Comparison of ENCODE assay signal across 8 mouse cellular contexts in the genomic region with DNA sequence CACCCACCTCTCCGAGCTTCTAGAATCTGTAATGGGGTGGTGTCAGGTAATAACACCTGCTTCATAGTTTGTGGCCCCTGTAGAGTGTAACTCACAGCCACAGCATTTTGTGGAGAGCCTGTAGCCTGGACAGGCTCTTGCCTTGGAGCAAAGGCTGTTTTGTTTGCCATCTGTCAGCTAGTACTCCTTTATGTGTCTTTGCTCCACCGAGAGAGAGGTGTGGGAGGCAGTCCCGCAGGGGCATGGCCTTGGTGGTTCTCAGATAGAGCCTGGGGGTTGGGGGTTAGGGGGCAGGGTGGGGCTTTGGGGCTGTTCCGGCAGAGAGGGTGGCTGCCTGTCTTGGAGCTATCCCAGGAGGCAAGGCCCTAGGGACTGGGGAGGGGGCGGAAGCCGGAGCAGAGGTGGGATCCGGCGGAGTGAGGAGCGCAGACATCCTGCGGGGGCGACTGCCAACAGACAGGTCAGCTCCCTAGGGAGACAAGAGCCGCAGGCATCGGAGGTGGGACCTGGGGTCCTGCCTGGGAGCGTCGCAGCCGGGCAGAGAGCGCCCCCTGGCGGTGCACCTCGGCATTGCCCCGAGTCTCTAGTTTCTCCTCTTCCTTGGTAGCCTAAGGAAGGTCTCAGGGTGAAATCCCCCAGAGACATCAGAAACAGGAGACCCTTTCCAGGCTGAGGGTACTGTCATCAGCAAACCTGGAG. TPM values are rescaled to one million over a fixed set of nuclear protein-coding genes. Genes with fewer than 3 reads are reported as not detected.
DNase-seq lines count a peak whose midpoint lies in the region; ATAC-seq lines count a peak whose summit lies in the region.

No protein-coding gene starts in this region.

- H3K9me3 ChIP-seq in intestine, embryonic 15.5 days = no peaks in the 10 kb centered on the region
- H3K9me3 ChIP-seq in lung, embryonic 16.5 days (ENCODE audit: control insufficient read depth, low read length) = no peaks in the 10 kb centered on the region

- H3K36me3 ChIP-seq in intestine, embryonic 15.5 days = no peaks in the 10 kb centered on the region
- H3K36me3 ChIP-seq in lung, embryonic 16.5 days (ENCODE audit: control insufficient read depth, insufficient read depth, low read length) = no peaks in the 10 kb centered on the region

- 0 out of 2 replicates have a peak, but pooled peaks cover 3% of the 10 kb centered on the region for H3K4me1 ChIP-seq in intestine, embryonic 15.5 days (replicated peaks)
- H3K4me1 ChIP-seq in lung, embryonic 16.5 days (replicated peaks; ENCODE audit: control insufficient read depth, insufficient read depth, low read length) = no peaks in the 10 kb centered on the region

- no peak overlapping the region for H3K4me3 ChIP-seq in intestine, embryonic 15.5 days (replicated peaks)
- H3K4me3 ChIP-seq in lung, embryonic 16.5 days (ENCODE audit: low read length) = no peak overlapping the region

- H3K27ac ChIP-seq in intestine, embryonic 15.5 days = no peak overlapping the region
- H3K27ac ChIP-seq in lung, embryonic 16.5 days (ENCODE audit: low read length) = no peak overlapping the region

- H3K4me2 ChIP-seq in intestine, embryonic 15.5 days (replicated peaks) = peak overlapping the region; percentile 42; the same call in 1 of the 2 replicates
- peak overlapping the region; percentile 42 for H3K4me2 ChIP-seq in lung, embryonic 16.5 days (ENCODE audit: low read depth, low read length)

- H3K9ac ChIP-seq in intestine, embryonic 15.5 days = no peak overlapping the region
- no peak overlapping the region for H3K9ac ChIP-seq in lung, embryonic 16.5 days (ENCODE audit: low read length)

- 5% methylated on average over 20 of the region's 20 CpGs for whole genome bisulfite sequencing in intestine, embryonic 15.5 days
- 3% methylated on average over 20 of the region's 20 CpGs for WGBS in lung, embryonic 16.5 days

- peak; percentile 74 for DNase-seq in Muller cell, postnatal 12 days (ENCODE audit: inconsistent ontology term)
- peak; percentile 82 for DNase-seq in retina, postnatal 1 day
- DNase-seq in right cerebral cortex, postnatal 36 days (ENCODE audit: low spot score in 2 of 2) = no peak

- peak; percentile 44 for ATAC-seq in CD4-positive, CD25-positive, alpha-beta regulatory T cell, adult 4 months
- ATAC-seq in common myeloid progenitor, adult 5-6 weeks (replicated peaks; ENCODE audit: low read depth, poor library complexity, severe bottlenecking) = peak; percentile 65
- ATAC-seq in granulocyte monocyte progenitor cell, adult 5-6 weeks (replicated peaks; ENCODE audit: poor library complexity, severe bottlenecking) = peak; percentile 64
- ATAC-seq in intestine, embryonic 15.5 days = peak; percentile 61; the same call in 1 of the 2 replicates
- ATAC-seq in lung, embryonic 16.5 days (ENCODE audit: low read depth) = peak; percentile 47; the same call in 1 of the 2 replicates

- H3K27me3 ChIP-seq in intestine, embryonic 15.5 days (replicated peaks) = peaks cover 74% of the 10 kb centered on the region
- H3K27me3 ChIP-seq in lung, embryonic 16.5 days (ENCODE audit: control insufficient read depth, insufficient read depth, low read depth, low read length) = peaks cover 56% of the 10 kb centered on the region

RNA-seq across cellular contexts. Expression of gene Lhx2, which starts 36.7 kb away (rescaled TPM):
- not detected for polyA plus RNA-seq in CD4-positive, CD25-positive, alpha-beta regulatory T cell, adult 4 months (2017; shearing (Covaris generic))
- total RNA-seq in common myeloid progenitor, adult 5-6 weeks (2017) = not detected in 2 replicates
- total RNA-seq in granulocyte monocyte progenitor cell, adult 5-6 weeks (2014; fragmentation: Nextera tagmentation) = not detected in 2 replicates
- total RNA-seq in granulocyte monocyte progenitor cell, adult 5-6 weeks (2017) = not detected in 2 replicates
- 0.09 and 0.44 TPM in 2 replicates for polyA plus RNA-seq in intestine, embryonic 15.5 days (2015; fragmentation: Nextera tagmentation; extraction: Ambion mirVana)
- polyA plus RNA-seq in lung, embryonic 16.5 days (2015; fragmentation: Nextera tagmentation; extraction: Ambion mirVana) = not detected in 2 replicates

Comparison
In these comparisons a context has a peak if more than half of its experiments do, and no peak if none do; other contexts are left out.
1. DNase-seq: peak in Muller cell, postnatal 12 days (single experiment) and retina, postnatal 1 day (single experiment); none in right cerebral cortex, postnatal 36 days (0 of 2).
2. Peak in every context shown above with its lines, with median percentiles within 50 percentile points of each other: ATAC-seq.